Mouse (Mus musculus): ENCODE measurements at regions not wholly inside any gene's neighbourhood (a gene's known extent, or its start where the extent isn't known, plus 50 kb on each side); places are given as distances from the start of the nearest gene placed in this dataset.

GRCm38 (mm10) chr16:93341791-93342190 lies 262.1 kb downstream of the Setd4 start:
- Histone ChIP-seq H3K4me1 (ENCODE audit: control insufficient read depth, insufficient read depth, low read length) (no peaks in the 10 kb centered on the region), H3K27me3 (replicated peaks; ENCODE audit: control insufficient read depth, insufficient read depth, low read length) (no peaks in the 10 kb centered on the region), H3K27ac (ENCODE audit: insufficient read depth, low read depth, low read length) (no peak overlapping the region), H3K4me3 (ENCODE audit: insufficient read depth, low read depth, low read length) (no peak overlapping the region), H3K36me3 (ENCODE audit: control insufficient read depth, insufficient read depth, low read length) (no peaks in the 10 kb centered on the region)
- no peak for DNase-seq
- TF ChIP-seq POLR2A (IDR thresholded peaks at IDR 0.05; ENCODE audit: low read depth, low read length): no peak
- TF ChIP-seq CTCF (conservative IDR thresholded peaks at IDR 0.05; ENCODE audit: insufficient read depth, insufficient read length, low read depth, low read length): no peak
- WGBS: 82% methylated on average over 2 of the region's 2 CpGs

GRCm38 (mm10) chr16:93338806-93339205 lies 265.1 kb downstream of the Setd4 start:
- H3K36me3 ChIP-seq (ENCODE audit: control insufficient read depth, insufficient read depth, low read length): no peaks in the 10 kb centered on the region
- H3K27ac ChIP-seq (ENCODE audit: insufficient read depth, low read depth, low read length): no peak overlapping the region
- WGBS: 79% methylated on average over 6 of the region's 6 CpGs
- no peaks in the 10 kb centered on the region for H3K4me1 ChIP-seq (ENCODE audit: control insufficient read depth, insufficient read depth, low read length)
- TF ChIP-seq CTCF (conservative IDR thresholded peaks at IDR 0.05; ENCODE audit: insufficient read depth, insufficient read length, low read depth, low read length) (no peak), POLR2A (IDR thresholded peaks at IDR 0.05; ENCODE audit: low read depth, low read length) (no peak)
- no peak for DNase-seq
- H3K4me3 ChIP-seq (ENCODE audit: insufficient read depth, low read depth, low read length): no peak overlapping the region
- H3K27me3 ChIP-seq (replicated peaks; ENCODE audit: control insufficient read depth, insufficient read depth, low read length): no peaks in the 10 kb centered on the region

GRCm38 (mm10) chr16:93335322-93336111 lies 268.3 kb downstream of the Setd4 start:
- Histone ChIP-seq H3K4me3 (ENCODE audit: insufficient read depth, low read depth, low read length) (no peak overlapping the region), H3K27me3 (replicated peaks; ENCODE audit: control insufficient read depth, insufficient read depth, low read length) (no peaks in the 10 kb centered on the region), H3K27ac (ENCODE audit: insufficient read depth, low read depth, low read length) (no peak overlapping the region), H3K4me1 (ENCODE audit: control insufficient read depth, insufficient read depth, low read length) (no peaks in the 10 kb centered on the region), H3K36me3 (ENCODE audit: control insufficient read depth, insufficient read depth, low read length) (no peaks in the 10 kb centered on the region)
- no peak for DNase-seq
- 90% methylated on average over 11 of the region's 11 CpGs for WGBS
- TF ChIP-seq CTCF (conservative IDR thresholded peaks at IDR 0.05; ENCODE audit: insufficient read depth, insufficient read length, low read depth, low read length) (no peak), POLR2A (IDR thresholded peaks at IDR 0.05; ENCODE audit: low read depth, low read length) (no peak)

- no peak overlapping the region for H3K4me3 ChIP-seq (ENCODE audit: insufficient read depth, low read depth, low read length)
- H3K36me3 ChIP-seq (ENCODE audit: control insufficient read depth, insufficient read depth, low read length): no peaks in the 10 kb centered on the region
- no peak for TF ChIP-seq CTCF (conservative IDR thresholded peaks at IDR 0.05; ENCODE audit: insufficient read depth, insufficient read length, low read depth, low read length)
- TF ChIP-seq POLR2A (IDR thresholded peaks at IDR 0.05; ENCODE audit: low read depth, low read length): no peak
- H3K27ac ChIP-seq (ENCODE audit: insufficient read depth, low read depth, low read length): no peak overlapping the region
- no peaks in the 10 kb centered on the region for H3K4me1 ChIP-seq (ENCODE audit: control insufficient read depth, insufficient read depth, low read length)
- H3K27me3 ChIP-seq (replicated peaks; ENCODE audit: control insufficient read depth, insufficient read depth, low read length): no peaks in the 10 kb centered on the region
- 80% methylated on average over 6 of the region's 6 CpGs for WGBS
- no peak for DNase-seq
These were observed 270.2 kb downstream of the Setd4 start for GRCm38 (mm10) chr16:93333654-93334053.

- TF ChIP-seq CTCF (conservative IDR thresholded peaks at IDR 0.05; ENCODE audit: insufficient read depth, insufficient read length, low read depth, low read length) (no peak), POLR2A (IDR thresholded peaks at IDR 0.05; ENCODE audit: low read depth, low read length) (no peak)
- H3K36me3 ChIP-seq (ENCODE audit: control insufficient read depth, insufficient read depth, low read length): no peaks in the 10 kb centered on the region
- DNase-seq: no peak
- H3K27me3 ChIP-seq (replicated peaks; ENCODE audit: control insufficient read depth, insufficient read depth, low read length): no peaks in the 10 kb centered on the region
- H3K27ac ChIP-seq (ENCODE audit: insufficient read depth, low read depth, low read length): no peak overlapping the region
- H3K4me3 ChIP-seq (ENCODE audit: insufficient read depth, low read depth, low read length): no peak overlapping the region
- 36% methylated on average over 13 of the region's 13 CpGs for WGBS
- H3K4me1 ChIP-seq (ENCODE audit: control insufficient read depth, insufficient read depth, low read length): no peaks in the 10 kb centered on the region
These were observed 275.0 kb downstream of the Setd4 start for GRCm38 (mm10) chr16:93328680-93329395.

- Histone ChIP-seq H3K4me3 (ENCODE audit: insufficient read depth, low read depth, low read length) (no peak overlapping the region), H3K27me3 (replicated peaks; ENCODE audit: control insufficient read depth, insufficient read depth, low read length) (no peaks in the 10 kb centered on the region), H3K27ac (ENCODE audit: insufficient read depth, low read depth, low read length) (no peak overlapping the region), H3K36me3 (ENCODE audit: control insufficient read depth, insufficient read depth, low read length) (no peaks in the 10 kb centered on the region), H3K4me1 (ENCODE audit: control insufficient read depth, insufficient read depth, low read length) (no peaks in the 10 kb centered on the region)
- 74% methylated on average over 5 of the region's 5 CpGs for whole genome bisulfite sequencing
- TF ChIP-seq POLR2A (IDR thresholded peaks at IDR 0.05; ENCODE audit: low read depth, low read length): no peak
- no peak for TF ChIP-seq CTCF (conservative IDR thresholded peaks at IDR 0.05; ENCODE audit: insufficient read depth, insufficient read length, low read depth, low read length)
- DNase-seq: no peak
These were observed 279.0 kb downstream of the Setd4 start for GRCm38 (mm10) chr16:93324911-93325310.

- DNase-seq: no peak
- no peaks in the 10 kb centered on the region for H3K27me3 ChIP-seq (replicated peaks; ENCODE audit: control insufficient read depth, insufficient read depth, low read length)
- no peaks in the 10 kb centered on the region for H3K36me3 ChIP-seq (ENCODE audit: control insufficient read depth, insufficient read depth, low read length)
- H3K4me1 ChIP-seq (ENCODE audit: control insufficient read depth, insufficient read depth, low read length): no peaks in the 10 kb centered on the region
- no peak overlapping the region for H3K4me3 ChIP-seq (ENCODE audit: insufficient read depth, low read depth, low read length)
- TF ChIP-seq CTCF (conservative IDR thresholded peaks at IDR 0.05; ENCODE audit: insufficient read depth, insufficient read length, low read depth, low read length) (no peak), POLR2A (IDR thresholded peaks at IDR 0.05; ENCODE audit: low read depth, low read length) (no peak)
- WGBS: 46% methylated on average over 5 of the region's 5 CpGs
- H3K27ac ChIP-seq (ENCODE audit: insufficient read depth, low read depth, low read length): no peak overlapping the region
These were observed 280.7 kb downstream of the Setd4 start for GRCm38 (mm10) chr16:93323172-93323571.

Data from kidney, adult 2 months (tissue).